Mouse (Mus musculus): ENCODE data around the gene Tmem179b. TPM values are rescaled to one million over a fixed set of nuclear protein-coding genes. Genes with fewer than 3 reads are reported as not detected.

Gene Tmem179b
- 67.7 and 72.3 TPM in 2 replicates for polyA plus RNA-seq (2014; fragmentation: Nextera tagmentation; extraction: Ambion mirVana)

GRCm38 (mm10) chr19:8774086-8774835, at the start of gene Tmem179b:
Gene Tmem179b (minus strand): TSS chr19:8774467.
- Histone ChIP-seq H3K4me3 (ENCODE audit: low read depth, low read length) (peak within 1 kb of the TSS; percentile 72), H3K36me3 (ENCODE audit: insufficient read depth) (peaks cover 47% of the 10 kb centered on the region), H3K4me1 (ENCODE audit: insufficient read depth) (no peaks in the 10 kb centered on the region; the same call in none of the 2 replicates), H3K9ac (peak within 1 kb of the TSS; percentile 94), H3K27ac (ENCODE audit: low read depth) (peak within 1 kb of the TSS; percentile 99), H3K27me3 (ENCODE audit: insufficient read depth, low read length) (no peaks in the 10 kb centered on the region), H3K4me2 (peak within 1 kb of the TSS; percentile 99), H3K9me3 (ENCODE audit: low read depth, low read length) (no peaks in the 10 kb centered on the region)
- ATAC-seq (ENCODE audit: insufficient read depth) (peak; percentile 90), DNase-seq (peak; percentile 98)
- no peak for TF ChIP-seq CTCF (IDR thresholded peaks at IDR 0.05; ENCODE audit: low read depth)
- WGBS = under 1% methylated on average over 68 of the region's 68 CpGs

DNA sequence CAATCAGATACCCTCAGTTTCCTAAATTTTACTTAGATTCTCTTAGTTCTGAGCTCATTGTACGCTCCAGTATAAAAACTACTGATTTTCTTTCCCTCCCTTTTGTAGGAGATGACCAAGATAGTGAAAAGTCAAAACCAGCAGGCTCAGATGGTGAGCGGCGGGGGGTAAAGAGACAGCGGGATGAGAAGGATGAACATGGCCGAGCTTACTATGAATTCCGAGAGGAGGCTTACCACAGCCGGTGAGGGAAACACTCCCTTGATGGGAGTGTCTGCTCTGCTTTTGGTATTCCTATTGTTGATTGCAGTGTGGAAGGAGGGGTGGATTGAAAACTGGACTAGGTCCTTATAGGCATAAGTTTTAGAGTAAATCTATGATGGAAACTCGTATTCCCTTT, 48.4 kb upstream of the Tmem179b start:
- Histone ChIP-seq H3K9me3 (ENCODE audit: low read depth, low read length) (no peaks in the 10 kb centered on the region), H3K9ac (peak overlapping the region; percentile 37), H3K4me3 (ENCODE audit: low read depth, low read length) (peak overlapping the region; percentile 100), H3K27ac (ENCODE audit: low read depth) (no peak overlapping the region), H3K27me3 (ENCODE audit: insufficient read depth, low read length) (no peaks in the 10 kb centered on the region), H3K36me3 (ENCODE audit: insufficient read depth) (peaks cover 52% of the 10 kb centered on the region), H3K4me2 (peak overlapping the region; percentile 80), H3K4me1 (ENCODE audit: insufficient read depth) (peaks cover 10% of the 10 kb centered on the region)
- no peak for DNase-seq
- TF ChIP-seq CTCF (IDR thresholded peaks at IDR 0.05; ENCODE audit: low read depth) = no peak
- WGBS = 71% methylated on average over 8 of the region's 8 CpGs
- ATAC-seq (ENCODE audit: insufficient read depth) = no peak

- H3K4me1 ChIP-seq (ENCODE audit: insufficient read depth) = peaks cover 16% of the 10 kb centered on the region
- H3K9me3 ChIP-seq (ENCODE audit: low read depth, low read length) = no peaks in the 10 kb centered on the region
- H3K36me3 ChIP-seq (ENCODE audit: insufficient read depth) = peaks cover 48% of the 10 kb centered on the region
- no peak for ATAC-seq (ENCODE audit: insufficient read depth)
- peak overlapping the region; percentile 80 for H3K4me2 ChIP-seq
- H3K4me3 ChIP-seq (ENCODE audit: low read depth, low read length) = peak overlapping the region; percentile 100
- under 1% methylated on average over 7 of the region's 7 CpGs for WGBS
- peak overlapping the region; percentile 100; the same call in 1 of the 2 replicates for H3K27ac ChIP-seq (ENCODE audit: low read depth)
- peak overlapping the region; percentile 95 for H3K9ac ChIP-seq
- no peak for TF ChIP-seq CTCF (IDR thresholded peaks at IDR 0.05; ENCODE audit: low read depth)
- no peaks in the 10 kb centered on the region for H3K27me3 ChIP-seq (ENCODE audit: insufficient read depth, low read length)
- peak; percentile 39 for DNase-seq
Observed at GRCm38 (mm10) chr19:8821146-8821545, 46.9 kb upstream of the Tmem179b start.

DNA sequence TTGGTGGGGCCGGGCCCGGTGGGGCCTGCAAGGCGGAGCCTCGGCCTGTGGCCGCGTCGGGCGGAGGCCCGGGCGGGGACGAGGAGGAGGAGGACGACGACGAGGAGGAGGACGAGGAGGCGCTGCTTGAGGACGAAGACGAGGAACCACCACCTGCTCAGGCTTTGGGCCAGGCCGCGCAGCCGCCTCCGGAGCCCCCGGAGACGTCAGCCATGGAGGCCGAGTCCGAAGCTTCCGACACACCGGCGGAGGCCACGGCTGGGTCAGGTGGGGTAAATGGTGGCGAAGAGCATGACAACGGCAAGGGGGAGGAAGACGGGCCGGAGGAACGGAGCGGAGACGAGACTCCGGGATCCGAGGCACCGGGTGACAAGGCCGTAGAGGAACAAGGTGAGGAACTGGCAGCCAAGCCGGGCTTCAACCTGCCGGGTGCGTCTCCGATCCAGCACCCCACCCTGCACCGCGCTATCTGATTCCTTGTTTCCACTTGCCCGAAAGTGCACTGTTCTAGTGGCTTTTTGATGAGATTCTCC, 46.2 kb upstream of the Tmem179b start:
- under 1% methylated on average over 46 of the region's 48 CpGs for WGBS
- peak overlapping the region; percentile 80 for H3K4me2 ChIP-seq
- H3K36me3 ChIP-seq (ENCODE audit: insufficient read depth) = peaks cover 48% of the 10 kb centered on the region
- H3K27ac ChIP-seq (ENCODE audit: low read depth) = peak overlapping the region; percentile 100
- H3K9me3 ChIP-seq (ENCODE audit: low read depth, low read length) = no peaks in the 10 kb centered on the region
- DNase-seq = no peak
- peak overlapping the region; percentile 100 for H3K4me3 ChIP-seq (ENCODE audit: low read depth, low read length)
- H3K4me1 ChIP-seq (ENCODE audit: insufficient read depth) = peaks cover 16% of the 10 kb centered on the region
- H3K9ac ChIP-seq = peak overlapping the region; percentile 95
- peak; percentile 18 for ATAC-seq (ENCODE audit: insufficient read depth)
- no peak for TF ChIP-seq CTCF (IDR thresholded peaks at IDR 0.05; ENCODE audit: low read depth)
- H3K27me3 ChIP-seq (ENCODE audit: insufficient read depth, low read length) = no peaks in the 10 kb centered on the region

GRCm38 (mm10) chr19:8819596-8820423, 45.5 kb upstream of the Tmem179b start, which contains the start of gene Hnrnpul2:
Gene Hnrnpul2 (plus strand): TSS chr19:8820010.
- DNase-seq (peak; percentile 99), ATAC-seq (ENCODE audit: insufficient read depth) (peak; percentile 96)
- no peaks in the 10 kb centered on the region for H3K9me3 ChIP-seq (ENCODE audit: low read depth, low read length)
- H3K27ac ChIP-seq (ENCODE audit: low read depth) = peak within 1 kb of the TSS; percentile 100
- no peaks in the 10 kb centered on the region for H3K27me3 ChIP-seq (ENCODE audit: insufficient read depth, low read length)
- peaks cover 16% of the 10 kb centered on the region for H3K4me1 ChIP-seq (ENCODE audit: insufficient read depth)
- TF ChIP-seq CTCF (IDR thresholded peaks at IDR 0.05; ENCODE audit: low read depth) = no peak
- peak within 1 kb of the TSS; percentile 100 for H3K4me3 ChIP-seq (ENCODE audit: low read depth, low read length)
- peak within 1 kb of the TSS; percentile 80 for H3K4me2 ChIP-seq
- peaks cover 48% of the 10 kb centered on the region for H3K36me3 ChIP-seq (ENCODE audit: insufficient read depth)
- WGBS = under 1% methylated on average over 83 of the region's 83 CpGs
- H3K9ac ChIP-seq = peak within 1 kb of the TSS; percentile 95

- H3K9ac ChIP-seq = peak within 1 kb of the TSS; percentile 95
- H3K4me1 ChIP-seq (ENCODE audit: insufficient read depth) = peaks cover 16% of the 10 kb centered on the region
- H3K27ac ChIP-seq (ENCODE audit: low read depth) = peak within 1 kb of the TSS; percentile 100
- no peaks in the 10 kb centered on the region for H3K9me3 ChIP-seq (ENCODE audit: low read depth, low read length)
- ATAC-seq (ENCODE audit: insufficient read depth) (peak; percentile 92), DNase-seq (peak; percentile 100)
- no peaks in the 10 kb centered on the region for H3K27me3 ChIP-seq (ENCODE audit: insufficient read depth, low read length)
- peak within 1 kb of the TSS; percentile 100 for H3K4me3 ChIP-seq (ENCODE audit: low read depth, low read length)
- WGBS = under 1% methylated on average over 33 of the region's 33 CpGs
- TF ChIP-seq CTCF (IDR thresholded peaks at IDR 0.05; ENCODE audit: low read depth) = no peak
- peaks cover 46% of the 10 kb centered on the region for H3K36me3 ChIP-seq (ENCODE audit: insufficient read depth)
- peak within 1 kb of the TSS; percentile 80 for H3K4me2 ChIP-seq
Observed at GRCm38 (mm10) chr19:8818801-8819595, 44.7 kb upstream of the Tmem179b start, which contains the start of gene Ttc9c. Gene Ttc9c (minus strand): TSS chr19:8819333.
